Mouse (Mus musculus) megakaryocyte progenitor cell, adult 5-6 weeks (primary cell): ENCODE data around the gene Atg10. TPM values are rescaled to one million over a fixed set of nuclear protein-coding genes. Genes with fewer than 3 reads are reported as not detected.
A peak's percentile ranks its signal among the peaks of the same experiment; 100 is the strongest.

Experiments
- ATAC-seq: replicated peaks from 2 replicates; pipeline ENCODE4 v1.8.0; 2016; ENCODE audit warnings: mild to moderate bottlenecking, moderate TSS enrichment, inconsistent platforms; ENCODE audit not compliant: poor library complexity
- total RNA-seq, 2 experiments: library from RNA; stranded (forward) in 1 of 2; stranded (reverse) in 1 of 2; fragments of 157-497, 149-512 nt in 1 of 2; fragments of 200-1000 nt in 1 of 2; gene quantifications; 2 replicates each; pipeline versions ENCODE4 v1.2.3 to v1.2.4; 2015 to 2017

Atg10 gene
- total RNA-seq, 2 experiments from 2014 or later: 13.3 to 18.3 TPM

GRCm38 (mm10) chr13:91039201-91039807, 184.5 kb downstream of the Atg10 start:
- ATAC-seq: no peak

GRCm38 (mm10) chr13:91038636-91039035, 185.1 kb downstream of the Atg10 start:
- ATAC-seq: no peak

- ATAC-seq: no peak
These were observed 185.7 kb downstream of the Atg10 start for GRCm38 (mm10) chr13:91038034-91038433.

GRCm38 (mm10) chr13:91037405-91037804, 186.4 kb downstream of the Atg10 start:
- ATAC-seq: 0 out of 2 replicates have a peak, but pooled peaks have one; percentile 21

DNA sequence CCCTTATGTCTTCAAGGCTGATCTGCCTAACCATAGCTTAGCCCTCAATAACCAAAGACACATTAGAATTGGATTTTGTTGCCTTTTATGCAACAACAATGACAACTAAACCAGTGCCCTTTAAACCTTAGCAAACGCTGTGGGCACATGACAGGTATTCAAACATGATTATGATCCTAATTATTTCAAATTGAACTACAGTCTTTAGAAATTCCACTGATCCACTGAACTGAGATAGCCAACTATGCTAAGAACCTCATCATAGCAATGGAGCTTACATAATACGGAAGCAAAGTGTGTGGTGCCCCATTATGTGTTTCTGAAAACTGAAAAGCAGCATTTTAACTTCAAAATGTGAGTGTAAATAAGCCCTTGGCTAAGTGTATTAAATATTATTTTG, 191.9 kb downstream of the Atg10 start:
- ATAC-seq: no peak

- no peak for ATAC-seq
These were observed 200.3 kb downstream of the Atg10 start for GRCm38 (mm10) chr13:91023447-91023846.

DNA sequence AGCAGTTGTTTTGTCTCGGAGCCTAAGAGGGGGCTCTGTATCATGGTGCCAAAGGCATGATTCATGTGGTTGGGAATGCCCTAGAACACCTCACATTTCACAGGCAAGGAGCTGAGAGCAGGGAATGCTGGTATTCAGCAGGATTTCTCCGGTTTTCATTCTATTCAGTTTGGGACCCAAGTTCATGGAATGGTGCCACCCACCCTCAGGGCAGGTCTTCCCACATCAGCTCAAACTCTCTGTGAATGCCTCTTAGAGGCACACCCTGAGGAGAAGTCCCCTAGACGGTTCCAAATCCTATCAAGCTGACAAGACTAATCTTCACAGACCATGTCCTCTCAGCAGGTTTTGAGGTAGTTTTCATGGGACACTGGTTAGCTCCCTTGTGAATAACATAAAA, 211.9 kb downstream of the Atg10 start:
- ATAC-seq: no peak

GRCm38 (mm10) chr13:90995034-90995629, 228.6 kb downstream of the Atg10 start:
- ATAC-seq: 0 out of 2 replicates have a peak, but pooled peaks have one; percentile 11

DNA sequence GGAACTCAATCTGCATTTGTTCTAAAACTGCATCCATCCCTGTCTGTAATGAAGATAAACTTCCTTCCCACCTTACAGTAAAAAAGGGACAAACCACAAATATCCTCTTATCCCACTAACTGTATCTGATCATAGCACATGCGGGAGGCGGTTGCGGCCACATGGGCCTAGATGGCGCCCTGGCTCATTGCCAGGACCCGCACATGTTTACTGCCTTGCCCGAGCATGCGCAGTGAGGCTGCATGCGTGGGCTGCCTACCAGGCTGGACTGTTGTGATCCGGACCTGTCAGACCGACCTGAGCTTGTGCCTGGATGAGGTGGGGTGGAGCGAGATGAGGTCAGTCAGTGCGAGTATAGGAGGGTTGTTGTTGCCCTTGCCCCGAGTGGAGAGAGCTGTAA, 230.2 kb downstream of the Atg10 start:
- ATAC-seq: no peak

DNA sequence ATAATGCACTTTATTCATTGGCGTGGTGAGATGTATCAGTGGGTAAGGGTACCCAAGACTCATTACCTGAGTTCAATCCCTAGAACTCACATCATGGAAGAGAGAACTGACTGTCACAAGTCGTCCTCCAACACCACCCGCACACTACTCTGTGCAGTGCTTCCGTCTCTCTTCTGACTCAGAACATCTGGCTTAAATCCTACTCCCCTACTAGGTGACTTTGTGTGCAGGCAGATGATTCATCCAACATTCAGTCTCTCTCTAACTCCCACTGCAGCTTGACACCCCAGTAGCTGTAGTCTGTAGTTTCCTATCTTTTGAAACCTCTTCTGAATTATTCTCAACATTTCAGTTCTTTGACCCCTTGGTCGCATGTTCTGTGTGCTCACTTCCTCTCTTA, 230.8 kb downstream of the Atg10 start:
- no peak for ATAC-seq

DNA sequence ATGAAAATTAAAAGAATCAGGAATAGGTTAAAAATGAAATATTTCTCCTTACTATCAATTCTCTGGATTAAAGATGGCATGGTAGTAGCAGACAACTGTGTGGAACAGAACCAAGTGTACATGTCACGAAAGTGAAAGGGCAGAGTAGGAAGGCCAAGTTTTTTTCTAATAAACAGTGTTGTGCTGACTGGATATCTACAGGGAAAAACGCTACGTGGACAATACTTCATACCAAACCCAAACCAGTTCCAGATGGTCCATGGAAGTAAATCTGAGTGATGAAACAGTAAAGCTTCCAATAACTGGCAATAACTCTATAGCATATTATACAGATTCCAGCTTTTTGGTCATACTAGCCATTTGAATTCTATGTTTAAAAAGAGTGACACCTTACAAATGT, 235.5 kb downstream of the Atg10 start:
- ATAC-seq: no peak

- no peak for ATAC-seq
These were observed 238.4 kb downstream of the Atg10 start for GRCm38 (mm10) chr13:90985417-90985816.

DNA sequence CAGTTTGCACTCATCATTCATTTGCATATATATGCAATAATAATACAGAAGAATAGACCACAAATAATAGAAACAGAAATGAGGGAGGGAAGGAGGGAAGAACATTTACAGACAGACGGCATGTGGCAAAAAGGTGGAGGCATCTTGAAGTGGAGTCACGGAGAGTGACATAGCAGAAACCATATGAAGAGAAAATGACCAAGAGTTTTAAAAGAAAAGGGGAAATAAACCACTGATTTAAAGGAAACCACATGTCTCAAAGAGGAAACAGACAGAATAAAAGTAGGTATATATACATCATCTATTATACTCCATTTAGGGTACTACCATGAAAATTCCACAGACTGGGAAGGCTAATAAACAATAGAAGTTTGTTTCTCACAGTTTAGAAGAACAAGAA, 239.7 kb downstream of the Atg10 start:
- ATAC-seq: peak; percentile 67

- no peak; the same call in 1 of the 2 replicates for ATAC-seq
These were observed 242.0 kb downstream of the Atg10 start for GRCm38 (mm10) chr13:90981798-90982197.

DNA sequence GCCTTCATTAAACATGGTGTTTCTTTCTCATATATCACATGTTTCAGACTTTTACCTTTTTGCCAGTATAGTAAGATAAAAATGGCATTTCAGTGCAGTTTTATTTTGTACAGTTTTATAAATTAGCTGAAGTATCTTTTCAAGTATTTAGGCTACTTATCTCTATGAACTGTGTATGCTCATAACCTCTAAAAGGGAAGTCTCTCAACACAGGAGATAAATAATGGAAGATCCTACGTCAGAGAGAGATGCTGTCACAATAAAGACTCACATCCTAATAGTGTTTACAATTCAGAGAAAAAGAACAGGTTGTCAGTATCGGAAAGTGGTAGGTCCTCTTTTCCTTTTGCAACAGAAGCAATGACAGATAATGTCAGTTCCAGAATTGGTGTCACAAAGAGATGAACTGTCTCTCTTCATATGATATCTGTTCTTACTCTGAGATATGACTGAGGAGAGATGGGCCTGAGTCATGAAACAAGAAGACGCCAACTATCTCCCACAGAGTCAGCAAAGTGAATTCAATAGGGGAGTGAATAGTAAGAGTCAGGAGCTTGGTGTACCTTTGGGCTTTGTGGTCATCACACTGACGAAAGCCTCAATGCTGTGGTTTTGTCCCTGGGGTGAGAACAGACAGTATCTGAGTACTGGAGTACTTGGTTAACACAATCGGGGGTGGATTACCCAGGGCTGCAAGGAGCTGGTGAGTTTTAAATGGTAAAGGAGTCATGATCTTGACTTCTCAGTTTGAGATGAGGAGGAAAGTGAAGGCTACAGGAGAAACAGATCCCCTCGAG, 242.7 kb downstream of the Atg10 start:
- ATAC-seq: peak; percentile 42

DNA sequence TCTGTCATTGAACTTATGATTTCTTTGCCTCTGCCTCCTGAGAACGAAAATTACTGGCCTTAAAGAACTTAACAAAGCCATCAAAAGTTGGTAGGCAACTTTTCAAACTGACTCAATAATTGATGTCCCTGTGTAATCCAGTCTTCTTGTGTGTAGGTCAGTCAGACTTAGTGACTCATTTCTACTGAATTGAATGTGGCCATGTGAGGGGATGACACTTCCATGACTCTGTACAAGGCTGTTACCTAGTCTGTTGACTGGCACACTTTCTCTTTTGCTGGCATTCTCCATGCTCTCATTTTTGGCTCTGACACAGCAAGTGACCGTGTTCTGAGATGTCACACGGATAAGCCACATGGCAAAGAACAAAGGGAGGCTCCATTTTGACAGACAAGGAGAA, 246.7 kb downstream of the Atg10 start:
- no peak for ATAC-seq

GRCm38 (mm10) chr13:90973409-90973808, 250.4 kb downstream of the Atg10 start:
- ATAC-seq: no peak

GRCm38 (mm10) chr13:90970259-90971017, 253.3 kb downstream of the Atg10 start:
- no peak for ATAC-seq

DNA sequence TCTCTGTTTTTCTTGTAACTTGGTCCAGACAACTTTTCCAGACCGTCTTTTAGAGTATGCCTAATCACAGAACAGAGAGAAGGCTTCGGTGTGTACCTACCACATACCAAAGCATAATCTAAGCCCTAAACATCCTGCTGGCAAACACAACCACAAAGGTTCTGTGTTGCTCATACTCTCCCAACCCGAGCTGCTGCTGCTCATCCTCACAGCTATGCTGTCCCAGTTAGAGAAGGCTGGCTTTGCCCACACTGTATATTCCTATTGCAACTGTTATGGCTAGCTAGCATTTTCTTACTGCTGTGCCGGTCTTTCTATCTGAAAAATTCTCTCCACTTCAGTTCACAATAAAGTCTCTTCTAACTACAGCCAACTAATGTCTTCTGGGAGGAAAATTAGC, 254.8 kb downstream of the Atg10 start:
- ATAC-seq: no peak

- peak; percentile 100 for ATAC-seq
These were observed 256.3 kb downstream of the Atg10 start for GRCm38 (mm10) chr13:90967422-90967821.

GRCm38 (mm10) chr13:90965996-90966395, 257.8 kb downstream of the Atg10 start:
- ATAC-seq: no peak
